Mouse (Mus musculus) cerebellum, postnatal 25 days (tissue): ENCODE results near the gene Bub1.

Experiments
- DNase-seq, 2 experiments: peaks; one replicate each; pipeline ENCODE4 v3.0.0; 2021; ENCODE audit warnings: mixed read lengths in 2 of 2

Bub1 gene

GRCm38 (mm10) chr2:127773938-127774577 is 57.6 kb downstream of the Bub1 start:
- DNase-seq = no peak

GRCm38 (mm10) chr2:127761587-127761986 is 70.1 kb downstream of the Bub1 start:
- no peak for DNase-seq

- no peak for DNase-seq
These were observed 71.2 kb downstream of the Bub1 start for GRCm38 (mm10) chr2:127760429-127761000.

- DNase-seq = no peak
These were observed 71.7 kb downstream of the Bub1 start for GRCm38 (mm10) chr2:127760014-127760413.

- DNase-seq = peak; percentile 37 to 44
These were observed 72.3 kb downstream of the Bub1 start for GRCm38 (mm10) chr2:127759157-127759880.

- peak; percentile 86 to 88 for DNase-seq
These were observed 74.5 kb downstream of the Bub1 start for GRCm38 (mm10) chr2:127757171-127757570.

GRCm38 (mm10) chr2:127754113-127754512 is 77.6 kb downstream of the Bub1 start:
- no peak for DNase-seq

- DNase-seq = peak in 1 of 2 experiments; percentile 31
These were observed 79.6 kb downstream of the Bub1 start for GRCm38 (mm10) chr2:127751849-127752610.
